ENCODE assay signal across 9 mouse cellular contexts in genomic region chr9:56686339-56687144, GRCm38 (mm10).
A peak's percentile ranks its signal among the peaks of the same experiment; 100 is the strongest.
DNase-seq lines count a peak whose midpoint lies in the region; ATAC-seq and TF ChIP-seq lines count a peak whose summit lies in the region.
"Had no signal": no experiment of that assay in that cellular context is flagged by ENCODE, and none has a peak within 500 bp of the region (broad histone marks: within the 10 kb centered on the region; RNA-seq: fewer than 3 reads in every experiment).

No protein-coding gene starts in this region.

- TF ChIP-seq POLR2A in limb, embryonic 14.5 days (IDR thresholded peaks at IDR 0.05; ENCODE audit: borderline replicate concordance, extremely low read depth, insufficient read depth, insufficient read length), result no peak

- peak overlapping the region; percentile 46 for H3K9ac ChIP-seq in kidney, embryonic 16.5 days (replicated peaks; ENCODE audit: low read length)
- H3K9ac ChIP-seq in forebrain, postnatal 0 days, result no peak overlapping the region
- H3K9ac ChIP-seq in intestine, embryonic 15.5 days, result no peak overlapping the region
- no peak overlapping the region for H3K9ac ChIP-seq in limb, embryonic 14.5 days (ENCODE audit: low read depth, low read length, severe bottlenecking)

- DNase-seq in kidney, adult 9 months, result no peak
- peak; percentile 48 for DNase-seq in forebrain, postnatal 0 days
- DNase-seq in limb, embryonic 14.5 days (ENCODE audit: low spot score), result peak; percentile 11
- DNase-seq in right cerebral cortex, postnatal 25 days, result peak; percentile 84
- DNase-seq in adrenal gland, postnatal 36 days, result no peak
- DNase-seq in thymus, postnatal 14 days, result no peak

- WGBS in kidney, embryonic 16.5 days, result 40% methylated on average over 14 of the region's 14 CpGs
- WGBS in forebrain, postnatal 0 days, result 58% methylated on average over 14 of the region's 14 CpGs
- 53% methylated on average over 14 of the region's 14 CpGs for WGBS in intestine, embryonic 15.5 days
- 41% methylated on average over 14 of the region's 14 CpGs for WGBS in limb, embryonic 14.5 days

- peaks cover 20% of the 10 kb centered on the region for H3K4me1 ChIP-seq in kidney, embryonic 16.5 days (ENCODE audit: insufficient read depth, low read length)
- H3K4me1 ChIP-seq in forebrain, postnatal 0 days (ENCODE audit: insufficient read depth), result peaks cover 11% of the 10 kb centered on the region
- peaks cover 13% of the 10 kb centered on the region for H3K4me1 ChIP-seq in intestine, embryonic 15.5 days (replicated peaks)
- H3K4me1 ChIP-seq in limb, embryonic 14.5 days (ENCODE audit: control insufficient read depth, insufficient read depth, low read length), result peaks cover 14% of the 10 kb centered on the region

- no peak overlapping the region for H3K4me2 ChIP-seq in kidney, embryonic 16.5 days (replicated peaks; ENCODE audit: low read depth, low read length)
- H3K4me2 ChIP-seq in forebrain, postnatal 0 days (ENCODE audit: low read depth), result no peak overlapping the region
- H3K4me2 ChIP-seq in intestine, embryonic 15.5 days (replicated peaks), result no peak overlapping the region
- no peak overlapping the region for H3K4me2 ChIP-seq in limb, embryonic 14.5 days (replicated peaks; ENCODE audit: low read depth, low read length, severe bottlenecking)

- no peaks in the 10 kb centered on the region for H3K9me3 ChIP-seq in kidney, embryonic 16.5 days (ENCODE audit: low read length)
- no peaks in the 10 kb centered on the region for H3K9me3 ChIP-seq in forebrain, postnatal 0 days (ENCODE audit: low read length)
- no peaks in the 10 kb centered on the region for H3K9me3 ChIP-seq in intestine, embryonic 15.5 days
- H3K9me3 ChIP-seq in limb, embryonic 14.5 days (ENCODE audit: control insufficient read depth, low read length), result 0 out of 2 replicates have a peak, but pooled peaks cover 4% of the 10 kb centered on the region

- H3K27ac ChIP-seq in kidney, embryonic 16.5 days (ENCODE audit: low read length), result peak overlapping the region; percentile 66
- peak overlapping the region; percentile 15; the same call in 1 of the 2 replicates for H3K27ac ChIP-seq in forebrain, postnatal 0 days (ENCODE audit: low read depth, low read length)
- H3K27ac ChIP-seq in intestine, embryonic 15.5 days, result peak overlapping the region; percentile 48; the same call in 1 of the 2 replicates
- H3K27ac ChIP-seq in limb, embryonic 14.5 days (replicated peaks; ENCODE audit: low read depth, low read length), result 0 out of 2 replicates have a peak overlapping the region, but pooled peaks have one; percentile 43

- ATAC-seq in kidney, embryonic 16.5 days (ENCODE audit: low FRiP score, low TSS enrichment), result peak; percentile 80
- ATAC-seq in forebrain, postnatal 0 days, result peak; percentile 84
- peak; percentile 65 for ATAC-seq in intestine, embryonic 15.5 days
- ATAC-seq in limb, embryonic 14.5 days (ENCODE audit: low FRiP score, low read depth), result peak; percentile 62

- H3K27me3 ChIP-seq in kidney, embryonic 16.5 days (ENCODE audit: insufficient read depth, low read length), result no peaks in the 10 kb centered on the region
- H3K27me3 ChIP-seq in forebrain, postnatal 0 days (ENCODE audit: insufficient read depth, low read length), result no peaks in the 10 kb centered on the region
- H3K27me3 ChIP-seq in intestine, embryonic 15.5 days (replicated peaks), result no peaks in the 10 kb centered on the region
- no peaks in the 10 kb centered on the region for H3K27me3 ChIP-seq in limb, embryonic 14.5 days (ENCODE audit: control insufficient read depth, insufficient read depth, low read length)

- H3K36me3 ChIP-seq in kidney, embryonic 16.5 days (ENCODE audit: insufficient read depth, low read length), result no peaks in the 10 kb centered on the region
- no peaks in the 10 kb centered on the region for H3K36me3 ChIP-seq in forebrain, postnatal 0 days (ENCODE audit: insufficient read depth)
- H3K36me3 ChIP-seq in intestine, embryonic 15.5 days, result no peaks in the 10 kb centered on the region
- H3K36me3 ChIP-seq in limb, embryonic 14.5 days (ENCODE audit: control insufficient read depth, insufficient read depth, low read length), result no peaks in the 10 kb centered on the region

- TF ChIP-seq CTCF in forebrain, postnatal 0 days (IDR thresholded peaks at IDR 0.05; ENCODE audit: low read depth), result no peak

- H3K4me3 ChIP-seq in kidney, embryonic 16.5 days (ENCODE audit: low read length), result no peak overlapping the region
- no peak overlapping the region for H3K4me3 ChIP-seq in forebrain, postnatal 0 days (ENCODE audit: low read depth, low read length)
- H3K4me3 ChIP-seq in intestine, embryonic 15.5 days (replicated peaks), result no peak overlapping the region
- H3K4me3 ChIP-seq in limb, embryonic 14.5 days (replicated peaks; ENCODE audit: low read length), result no peak overlapping the region
- H3K4me3 ChIP-seq: myocyte had no signal

Comparison
In these comparisons a context has a peak if more than half of its experiments do, and no peak if none do; other contexts are left out.
1. H3K27ac ChIP-seq: peak in every context shown above with its lines; median percentile 66 in kidney, embryonic 16.5 days; 48 in intestine, embryonic 15.5 days; 43 in limb, embryonic 14.5 days; 15 in forebrain, postnatal 0 days.
2. DNase-seq: peak in forebrain, postnatal 0 days (single experiment), limb, embryonic 14.5 days (single experiment) and right cerebral cortex, postnatal 25 days (single experiment); none in kidney, adult 9 months (single experiment), adrenal gland, postnatal 36 days (0 of 2) and thymus, postnatal 14 days (single experiment).
3. Peak in every context shown above with its lines, with median percentiles within 50 percentile points of each other: ATAC-seq.